Mouse (Mus musculus) bone marrow macrophage, adult 2 months (primary cell): ENCODE measurements around the gene Serpinb8.

Experiments used
- CTCF ChIP-seq: IDR thresholded peaks from 2 replicates; pipeline ENCODE4 v1.5.1; 2012; ENCODE audit warnings: low read depth, mild to moderate bottlenecking, low read length, moderate library complexity
- POLR2A ChIP-seq: IDR thresholded peaks from 2 replicates; pipeline ENCODE4 v1.6.1; 2012; ENCODE audit warnings: mild to moderate bottlenecking, low read depth, low read length, borderline replicate concordance

- no peak for TF ChIP-seq CTCF
- no peak for TF ChIP-seq POLR2A
Observed at GRCm38 (mm10) chr1:107657689-107658088, 67.9 kb downstream of the Serpinb8 start.
